Mouse (Mus musculus): ENCODE data around the gene Cpa5. TPM values are rescaled to one million over a fixed set of nuclear protein-coding genes. Genes with fewer than 3 reads are reported as not detected.

Gene Cpa5
- polyA plus RNA-seq, 1 experiment from 2014 or later, result 1.3 TPM

DNA sequence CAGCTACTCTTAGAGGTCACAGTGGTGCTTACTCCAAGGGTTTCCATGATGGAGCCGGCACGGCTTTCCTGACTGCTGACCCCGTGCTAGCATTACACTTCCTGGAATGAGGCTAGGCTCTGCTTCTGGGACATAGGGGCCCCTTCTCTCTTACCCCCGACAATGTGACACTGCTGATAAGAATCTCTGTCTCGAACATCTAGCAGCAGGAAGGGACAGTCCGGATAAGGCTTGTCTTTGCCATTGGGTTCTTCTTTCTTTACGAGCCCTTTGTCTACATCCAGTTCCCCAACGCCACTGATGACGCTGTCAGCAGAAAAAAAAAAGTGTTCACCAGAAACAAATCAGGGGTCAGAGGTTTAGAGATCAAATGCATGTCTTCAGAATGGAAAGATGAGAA is 47.8 kb downstream of the Cpa5 start:
- Histone ChIP-seq H3K4me1 (ENCODE audit: control insufficient read depth, insufficient read depth, low read length) (peaks cover 33% of the 10 kb centered on the region), H3K4me3 (ENCODE audit: low read depth, low read length) (no peak overlapping the region), H3K4me2 (ENCODE audit: low read depth, low read length) (no peak overlapping the region), H3K36me3 (ENCODE audit: control insufficient read depth, insufficient read depth, low read length) (peaks cover 10% of the 10 kb centered on the region; the same call in 1 of the 2 replicates), H3K9me3 (ENCODE audit: control insufficient read depth, low read length) (no peaks in the 10 kb centered on the region), H3K9ac (ENCODE audit: low read depth, low read length) (no peak overlapping the region), H3K27me3 (replicated peaks; ENCODE audit: control insufficient read depth, insufficient read depth, low read length) (no peaks in the 10 kb centered on the region), H3K27ac (replicated peaks; ENCODE audit: low read depth, low read length) (no peak overlapping the region; the same call in 1 of the 2 replicates)
- ATAC-seq (ENCODE audit: low read depth) (no peak), DNase-seq (ENCODE audit: low spot score) (no peak)
- WGBS, result 73% methylated on average over 9 of the region's 9 CpGs

DNA sequence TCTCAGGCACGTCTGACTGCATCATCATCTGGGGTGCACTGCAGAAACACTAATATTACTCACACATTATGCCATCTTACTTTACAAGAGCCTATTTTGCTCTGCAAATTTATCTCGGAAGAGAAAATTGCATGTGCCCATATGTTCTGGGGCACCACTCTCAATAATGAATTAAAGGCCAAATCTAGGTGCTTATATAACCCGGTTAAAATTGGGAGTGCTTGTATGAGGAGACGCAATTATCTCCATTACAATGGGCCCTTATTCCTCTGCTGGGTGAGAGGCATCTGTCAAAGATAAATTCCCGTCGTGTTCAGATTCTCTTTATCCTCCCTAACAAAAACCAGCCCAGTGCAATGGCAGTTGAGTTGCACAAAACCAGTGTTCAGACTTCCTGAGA is 54.0 kb downstream of the Cpa5 start:
- no peaks in the 10 kb centered on the region for H3K36me3 ChIP-seq (ENCODE audit: control insufficient read depth, insufficient read depth, low read length)
- H3K9ac ChIP-seq (ENCODE audit: low read depth, low read length), result no peak overlapping the region
- WGBS, result 36% methylated on average over 6 of the region's 6 CpGs
- H3K4me3 ChIP-seq (ENCODE audit: low read depth, low read length), result no peak overlapping the region
- H3K4me2 ChIP-seq (ENCODE audit: low read depth, low read length), result no peak overlapping the region
- DNase-seq (ENCODE audit: low spot score), result no peak
- no peak for ATAC-seq (ENCODE audit: low read depth)
- peaks cover 53% of the 10 kb centered on the region for H3K4me1 ChIP-seq (ENCODE audit: control insufficient read depth, insufficient read depth, low read length)
- H3K9me3 ChIP-seq (ENCODE audit: control insufficient read depth, low read length), result no peaks in the 10 kb centered on the region
- peak overlapping the region; percentile 75 for H3K27ac ChIP-seq (replicated peaks; ENCODE audit: low read depth, low read length)
- H3K27me3 ChIP-seq (replicated peaks; ENCODE audit: control insufficient read depth, insufficient read depth, low read length), result no peaks in the 10 kb centered on the region

DNA sequence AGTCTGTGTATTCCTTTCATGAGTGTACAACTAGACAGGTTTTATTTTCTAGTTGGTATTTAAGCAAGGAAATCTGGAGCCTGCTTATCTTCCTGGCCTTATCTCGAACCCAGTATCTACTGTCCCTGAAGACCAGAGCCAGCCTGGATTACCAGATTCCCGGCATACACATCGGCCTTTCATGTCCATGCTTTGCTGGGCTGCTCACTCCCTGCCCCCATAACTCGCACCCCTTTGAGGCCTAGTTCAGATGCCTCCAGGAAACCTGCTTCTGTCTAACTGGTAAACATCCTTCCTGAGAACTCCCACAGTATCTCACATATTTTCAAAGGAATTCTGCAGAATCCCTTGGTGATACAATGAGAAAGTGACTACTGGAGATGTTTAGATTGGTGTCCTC is 54.5 kb downstream of the Cpa5 start:
- peak overlapping the region; percentile 75 for H3K27ac ChIP-seq (replicated peaks; ENCODE audit: low read depth, low read length)
- no peak overlapping the region for H3K9ac ChIP-seq (ENCODE audit: low read depth, low read length)
- H3K36me3 ChIP-seq (ENCODE audit: control insufficient read depth, insufficient read depth, low read length), result no peaks in the 10 kb centered on the region
- H3K4me3 ChIP-seq (ENCODE audit: low read depth, low read length), result no peak overlapping the region
- 28% methylated on average over 4 of the region's 4 CpGs for WGBS
- ATAC-seq (ENCODE audit: low read depth) (no peak), DNase-seq (ENCODE audit: low spot score) (no peak)
- H3K4me2 ChIP-seq (ENCODE audit: low read depth, low read length), result no peak overlapping the region
- peaks cover 53% of the 10 kb centered on the region for H3K4me1 ChIP-seq (ENCODE audit: control insufficient read depth, insufficient read depth, low read length)
- H3K27me3 ChIP-seq (replicated peaks; ENCODE audit: control insufficient read depth, insufficient read depth, low read length), result no peaks in the 10 kb centered on the region
- no peaks in the 10 kb centered on the region for H3K9me3 ChIP-seq (ENCODE audit: control insufficient read depth, low read length)

DNA sequence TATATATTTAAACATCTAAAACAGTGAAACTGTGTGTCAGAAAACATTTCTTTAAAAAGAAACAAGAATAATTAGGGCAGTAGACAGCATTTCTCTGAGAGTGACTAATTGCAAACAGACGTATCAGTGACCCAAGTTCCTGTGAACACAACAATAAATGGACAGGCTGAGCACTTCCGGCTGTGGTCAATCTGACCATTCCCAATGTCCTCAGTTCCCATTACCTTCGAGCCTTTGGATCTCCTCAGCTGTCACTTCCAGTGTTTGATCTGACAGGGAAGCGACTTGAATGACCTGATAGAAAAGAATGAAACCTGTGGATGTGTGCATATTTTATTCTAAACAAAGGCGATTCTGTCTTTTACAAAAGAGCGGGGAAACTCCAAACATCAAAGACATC is 55.2 kb downstream of the Cpa5 start:
- Histone ChIP-seq H3K4me3 (ENCODE audit: low read depth, low read length) (no peak overlapping the region), H3K27ac (replicated peaks; ENCODE audit: low read depth, low read length) (peak overlapping the region; percentile 75), H3K9ac (ENCODE audit: low read depth, low read length) (no peak overlapping the region), H3K4me1 (ENCODE audit: control insufficient read depth, insufficient read depth, low read length) (peaks cover 55% of the 10 kb centered on the region), H3K36me3 (ENCODE audit: control insufficient read depth, insufficient read depth, low read length) (no peaks in the 10 kb centered on the region), H3K4me2 (ENCODE audit: low read depth, low read length) (no peak overlapping the region), H3K9me3 (ENCODE audit: control insufficient read depth, low read length) (no peaks in the 10 kb centered on the region), H3K27me3 (replicated peaks; ENCODE audit: control insufficient read depth, insufficient read depth, low read length) (no peaks in the 10 kb centered on the region)
- ATAC-seq (ENCODE audit: low read depth) (no peak), DNase-seq (ENCODE audit: low spot score) (no peak)
- 46% methylated on average over 6 of the region's 6 CpGs for WGBS

DNA sequence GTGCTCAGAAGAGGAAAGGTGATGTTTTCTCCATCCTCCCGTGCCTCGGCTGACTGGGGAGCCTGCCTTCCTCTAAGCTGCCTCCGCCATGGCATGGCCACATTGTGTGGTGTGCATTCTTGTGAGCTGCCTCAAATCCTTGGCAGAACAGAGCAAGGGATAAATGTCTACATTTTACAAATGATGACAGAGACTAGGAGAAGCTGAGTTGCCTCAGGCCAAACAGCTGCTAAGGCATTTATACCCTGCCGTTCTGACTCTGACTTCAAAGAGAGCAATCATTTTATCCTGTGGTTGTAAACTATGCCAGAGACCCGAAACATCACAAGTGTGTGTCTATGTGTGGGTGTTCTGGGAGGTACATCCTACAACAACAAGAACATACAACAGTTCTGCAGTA is 56.8 kb downstream of the Cpa5 start:
- H3K4me3 ChIP-seq (ENCODE audit: low read depth, low read length), result no peak overlapping the region
- peak; percentile 27; the same call in 1 of the 2 replicates for ATAC-seq (ENCODE audit: low read depth)

DNA sequence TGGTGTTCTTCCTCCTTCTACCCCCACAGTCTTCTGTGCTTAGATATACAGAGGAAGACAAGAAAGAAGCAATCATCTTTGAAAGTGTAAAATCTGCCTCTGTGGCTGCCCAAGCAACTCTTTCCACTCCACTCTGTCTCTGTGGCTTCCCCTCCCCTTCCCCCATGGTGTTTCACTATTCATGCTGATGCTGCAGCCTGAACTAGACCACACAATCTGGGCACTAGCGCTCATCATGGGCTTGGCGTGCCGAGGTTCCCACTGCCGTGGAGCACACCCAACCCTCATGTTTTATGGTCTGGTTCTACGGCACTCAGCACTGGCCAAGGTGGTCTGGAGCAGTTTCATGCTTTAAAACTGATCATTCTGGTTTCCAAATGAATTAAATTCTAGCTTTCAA is 60.9 kb downstream of the Cpa5 start:
- WGBS, result 48% methylated on average over 5 of the region's 5 CpGs
- H3K4me2 ChIP-seq (ENCODE audit: low read depth, low read length), result no peak overlapping the region
- peak; percentile 55 for ATAC-seq (ENCODE audit: low read depth)

More for the DNA sequence above, 56.8 kb downstream of the Cpa5 start:
- Histone ChIP-seq H3K27me3 (replicated peaks; ENCODE audit: control insufficient read depth, insufficient read depth, low read length) (no peaks in the 10 kb centered on the region), H3K27ac (replicated peaks; ENCODE audit: low read depth, low read length) (peak overlapping the region; percentile 73), H3K4me1 (ENCODE audit: control insufficient read depth, insufficient read depth, low read length) (peaks cover 64% of the 10 kb centered on the region), H3K36me3 (ENCODE audit: control insufficient read depth, insufficient read depth, low read length) (no peaks in the 10 kb centered on the region), H3K9me3 (ENCODE audit: control insufficient read depth, low read length) (no peaks in the 10 kb centered on the region), H3K9ac (ENCODE audit: low read depth, low read length) (no peak overlapping the region), H3K4me2 (ENCODE audit: low read depth, low read length) (no peak overlapping the region)
- WGBS, result 25% methylated on average over 5 of the region's 5 CpGs
- peak; percentile 81 for DNase-seq (ENCODE audit: low spot score)

DNA sequence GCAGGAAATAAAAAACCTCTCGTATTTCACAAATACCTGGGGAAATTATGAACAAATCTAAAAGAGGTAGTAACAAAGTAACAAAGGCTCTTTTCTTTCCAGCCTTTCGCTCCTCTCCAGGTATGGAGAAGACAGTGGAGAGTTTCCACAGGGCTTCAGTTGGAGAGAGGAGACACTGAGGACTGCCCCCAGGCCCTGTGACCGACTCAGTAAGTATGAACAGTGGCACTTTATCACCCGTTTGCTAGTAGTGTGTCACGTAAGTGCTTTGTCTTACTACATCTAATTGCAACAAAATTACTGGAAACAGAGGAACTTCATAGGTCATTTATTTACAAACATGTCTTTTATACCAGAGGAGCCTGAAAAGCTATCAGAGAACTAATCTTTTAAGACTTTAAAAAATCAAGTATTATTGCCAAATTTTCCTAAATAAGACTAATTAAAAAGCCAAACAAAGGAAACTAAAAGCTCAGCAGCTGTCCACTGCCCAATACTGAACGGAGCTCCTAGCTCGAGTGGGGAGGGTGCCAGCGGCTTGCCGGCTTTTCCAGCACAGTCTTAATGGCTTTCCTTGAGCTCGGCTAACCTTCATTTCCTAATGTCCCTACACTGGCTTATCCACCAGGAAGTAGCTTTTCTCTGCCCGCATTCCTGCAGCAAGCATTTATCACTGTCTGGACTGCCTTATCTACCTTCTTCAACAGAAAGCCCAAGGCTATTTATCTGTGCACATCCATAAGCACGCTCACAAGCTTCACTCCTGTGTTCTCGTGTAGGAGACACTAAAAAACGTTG is 63.2 kb downstream of the Cpa5 start:
- H3K4me1 ChIP-seq (ENCODE audit: control insufficient read depth, insufficient read depth, low read length), result peaks cover 63% of the 10 kb centered on the region
- H3K4me3 ChIP-seq (ENCODE audit: low read depth, low read length), result peak overlapping the region; percentile 11; the same call in 1 of the 2 replicates
- ATAC-seq (ENCODE audit: low read depth) (0 out of 2 replicates have a peak, but pooled peaks have one; percentile 26), DNase-seq (ENCODE audit: low spot score) (peak; percentile 64)
- no peaks in the 10 kb centered on the region for H3K9me3 ChIP-seq (ENCODE audit: control insufficient read depth, low read length)
- 19% methylated on average over 14 of the region's 14 CpGs for WGBS
- peak overlapping the region; percentile 48 for H3K4me2 ChIP-seq (ENCODE audit: low read depth, low read length)
- H3K36me3 ChIP-seq (ENCODE audit: control insufficient read depth, insufficient read depth, low read length), result no peaks in the 10 kb centered on the region
- peak overlapping the region; percentile 98 for H3K27ac ChIP-seq (replicated peaks; ENCODE audit: low read depth, low read length)
- no peaks in the 10 kb centered on the region for H3K27me3 ChIP-seq (replicated peaks; ENCODE audit: control insufficient read depth, insufficient read depth, low read length)
- H3K9ac ChIP-seq (ENCODE audit: low read depth, low read length), result peak overlapping the region; percentile 65; the same call in 1 of the 2 replicates

More for the DNA sequence above, 60.9 kb downstream of the Cpa5 start:
- H3K27me3 ChIP-seq (replicated peaks; ENCODE audit: control insufficient read depth, insufficient read depth, low read length), result no peaks in the 10 kb centered on the region
- no peaks in the 10 kb centered on the region for H3K9me3 ChIP-seq (ENCODE audit: control insufficient read depth, low read length)
- H3K4me1 ChIP-seq (ENCODE audit: control insufficient read depth, insufficient read depth, low read length), result peaks cover 72% of the 10 kb centered on the region
- no peak overlapping the region for H3K4me3 ChIP-seq (ENCODE audit: low read depth, low read length)
- no peaks in the 10 kb centered on the region for H3K36me3 ChIP-seq (ENCODE audit: control insufficient read depth, insufficient read depth, low read length)
- no peak overlapping the region for H3K9ac ChIP-seq (ENCODE audit: low read depth, low read length)
- peak overlapping the region; percentile 98 for H3K27ac ChIP-seq (replicated peaks; ENCODE audit: low read depth, low read length)
- peak; percentile 87 for DNase-seq (ENCODE audit: low spot score)

DNA sequence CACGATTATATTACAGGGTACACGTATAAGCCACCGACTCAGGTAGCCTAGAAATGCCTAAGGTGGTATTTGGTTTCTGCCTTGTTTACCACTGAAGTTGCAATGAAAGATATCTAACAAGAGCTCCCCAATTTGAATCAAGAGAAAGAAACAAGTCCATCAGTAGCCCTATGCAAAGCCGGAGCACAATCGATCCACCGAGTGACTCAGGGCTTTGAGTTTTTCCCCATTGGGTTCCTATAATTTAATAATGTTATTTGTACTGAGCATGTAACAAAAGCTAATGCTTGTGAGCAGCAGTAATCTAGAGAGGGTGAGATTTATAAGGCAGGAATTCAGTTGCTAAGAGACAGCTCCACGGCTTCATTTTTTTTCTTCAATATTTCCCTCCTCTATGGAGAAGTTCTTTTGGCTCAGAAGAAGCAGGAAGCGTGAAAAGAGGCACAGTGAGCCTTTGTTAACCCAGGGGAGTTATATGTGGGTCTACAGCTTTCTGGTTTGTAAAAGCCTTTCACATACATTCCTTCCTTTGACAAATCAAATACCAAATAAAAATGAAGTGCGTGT is 64.0 kb downstream of the Cpa5 start:
- peak; percentile 53; the same call in 1 of the 2 replicates for ATAC-seq (ENCODE audit: low read depth)
- Histone ChIP-seq H3K27ac (replicated peaks; ENCODE audit: low read depth, low read length) (peak overlapping the region; percentile 98), H3K36me3 (ENCODE audit: control insufficient read depth, insufficient read depth, low read length) (no peaks in the 10 kb centered on the region), H3K4me3 (ENCODE audit: low read depth, low read length) (peak overlapping the region; percentile 11; the same call in 1 of the 2 replicates), H3K4me1 (ENCODE audit: control insufficient read depth, insufficient read depth, low read length) (peaks cover 61% of the 10 kb centered on the region), H3K9ac (ENCODE audit: low read depth, low read length) (peak overlapping the region; percentile 65), H3K27me3 (replicated peaks; ENCODE audit: control insufficient read depth, insufficient read depth, low read length) (no peaks in the 10 kb centered on the region), H3K9me3 (ENCODE audit: control insufficient read depth, low read length) (no peaks in the 10 kb centered on the region), H3K4me2 (ENCODE audit: low read depth, low read length) (peak overlapping the region; percentile 48)
- DNase-seq (ENCODE audit: low spot score), result peak; percentile 89
- WGBS, result 24% methylated on average over 9 of the region's 9 CpGs

Data from embryonic facial prominence, embryonic 14.5 days (tissue).